Mouse (Mus musculus) neural tube, embryonic 11.5 days (tissue): Measurements from ENCODE around the gene Pdzd7. TPM values are rescaled to one million over a fixed set of nuclear protein-coding genes. Genes with fewer than 3 reads are reported as not detected.
A peak's percentile ranks its signal among the peaks of the same experiment; 100 is the strongest.

Experiments used
- ATAC-seq: fragments of 200-750 bp; cut with Nextera tagmentation; 2 replicates; pipeline ENCODE4 v1.8.0; 2017; ENCODE audit warnings: moderate number of reproducible peaks, mild to moderate bottlenecking, moderate TSS enrichment, moderate library complexity; ENCODE audit not compliant: insufficient read depth, low FRiP score, low TSS enrichment
- DNase-seq: peaks from one replicate; pipeline ENCODE4 v3.0.0-alpha.2; 2015; ENCODE audit warnings: low spot score
- H3K27ac ChIP-seq: fragments of 300-500 bp; sonication (generic); 2 replicates; pipeline ENCODE4 v1.5.1; 2014; ENCODE audit warnings: low read depth, mild to moderate bottlenecking, low read length
- H3K27me3 ChIP-seq: fragments of 300-500 bp; sonication (generic); 2 replicates; pipeline ENCODE4 v1.6.1; 2014; ENCODE audit warnings: mild to moderate bottlenecking, low read length, mixed read lengths; ENCODE audit not compliant: control insufficient read depth, insufficient read depth
- H3K36me3 ChIP-seq: fragments of 300-500 bp; sonication (generic); 2 replicates; pipeline ENCODE4 v1.6.1; 2014; ENCODE audit warnings: mild to moderate bottlenecking, low read length, moderate library complexity, mixed read lengths; ENCODE audit not compliant: control insufficient read depth, insufficient read depth
- H3K4me1 ChIP-seq: fragments of 300-500 bp; sonication (generic); 2 replicates; pipeline ENCODE4 v1.6.1; 2014; ENCODE audit warnings: low read length, mixed read lengths; ENCODE audit not compliant: control insufficient read depth, insufficient read depth
- H3K4me2 ChIP-seq: fragments of 300-500 bp; sonication (generic); 2 replicates; pipeline ENCODE4 v1.6.1; 2014; ENCODE audit warnings: low read depth, mild to moderate bottlenecking, moderate library complexity
- H3K4me3 ChIP-seq: fragments of 300-500 bp; sonication (generic); 2 replicates; pipeline ENCODE4 v1.5.1; 2014; ENCODE audit warnings: low read depth, low read length
- H3K9ac ChIP-seq: fragments of 300-500 bp; sonication (generic); 2 replicates; pipeline ENCODE4 v1.6.1; 2014; ENCODE audit warnings: mild to moderate bottlenecking, low read length
- H3K9me3 ChIP-seq: fragments of 300-500 bp; sonication (generic); 2 replicates; pipeline ENCODE4 v1.6.1; 2016; ENCODE audit warnings: low read length; ENCODE audit not compliant: control insufficient read depth
- WGBS: fragments of 180-500 bp; shearing (Covaris S2); extraction: QIAGEN DNeasy Blood & Tissue Kit; methylation state at CpG from one replicate; pipeline ENCODE4 v1.1.7; 2014; 5-methylcytosine and 5-hydroxymethylcytosine counted together
- polyA plus RNA-seq: library from polyadenylated mRNA; unstranded; fragments of >200 nt; fragmentation: Nextera tagmentation; extraction: Ambion mirVana; gene quantifications from 2 replicates; pipeline ENCODE4 v1.2.1, GENCODE M21; 2014

Gene Pdzd7
- polyA plus RNA-seq, 1 experiment from 2014 or later: 0.81 TPM

DNA sequence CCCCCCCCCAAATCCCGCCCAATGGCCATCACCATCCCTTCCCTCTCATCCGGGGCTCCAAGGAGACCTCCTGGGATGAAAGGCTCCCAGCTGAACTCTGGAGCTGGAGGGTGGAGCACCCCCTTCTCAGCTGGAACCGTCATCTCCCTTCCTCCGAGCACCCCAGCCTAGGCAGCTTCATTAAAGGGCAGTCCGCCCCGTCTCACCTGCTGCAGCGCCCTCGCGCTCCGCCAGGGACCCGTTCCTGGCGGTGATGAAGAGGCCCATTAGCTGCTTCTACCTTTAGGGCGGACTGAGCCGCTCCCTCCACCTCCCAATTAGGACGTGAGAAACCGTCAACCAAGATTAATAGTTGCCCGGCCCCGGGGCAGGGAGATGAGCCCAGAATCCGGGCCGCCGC is 19.7 kb upstream of the Pdzd7 start:
- Histone ChIP-seq H3K27ac (no peak overlapping the region), H3K9ac (no peak overlapping the region), H3K4me1 (peaks cover 4% of the 10 kb centered on the region; the same call in 1 of the 2 replicates), H3K36me3 (no peaks in the 10 kb centered on the region), H3K27me3 (peaks cover 47% of the 10 kb centered on the region), H3K4me3 (no peak overlapping the region), H3K4me2 (no peak overlapping the region), H3K9me3 (no peaks in the 10 kb centered on the region)
- ATAC-seq (no peak), DNase-seq (no peak)
- WGBS: 1% methylated on average over 21 of the region's 21 CpGs

DNA sequence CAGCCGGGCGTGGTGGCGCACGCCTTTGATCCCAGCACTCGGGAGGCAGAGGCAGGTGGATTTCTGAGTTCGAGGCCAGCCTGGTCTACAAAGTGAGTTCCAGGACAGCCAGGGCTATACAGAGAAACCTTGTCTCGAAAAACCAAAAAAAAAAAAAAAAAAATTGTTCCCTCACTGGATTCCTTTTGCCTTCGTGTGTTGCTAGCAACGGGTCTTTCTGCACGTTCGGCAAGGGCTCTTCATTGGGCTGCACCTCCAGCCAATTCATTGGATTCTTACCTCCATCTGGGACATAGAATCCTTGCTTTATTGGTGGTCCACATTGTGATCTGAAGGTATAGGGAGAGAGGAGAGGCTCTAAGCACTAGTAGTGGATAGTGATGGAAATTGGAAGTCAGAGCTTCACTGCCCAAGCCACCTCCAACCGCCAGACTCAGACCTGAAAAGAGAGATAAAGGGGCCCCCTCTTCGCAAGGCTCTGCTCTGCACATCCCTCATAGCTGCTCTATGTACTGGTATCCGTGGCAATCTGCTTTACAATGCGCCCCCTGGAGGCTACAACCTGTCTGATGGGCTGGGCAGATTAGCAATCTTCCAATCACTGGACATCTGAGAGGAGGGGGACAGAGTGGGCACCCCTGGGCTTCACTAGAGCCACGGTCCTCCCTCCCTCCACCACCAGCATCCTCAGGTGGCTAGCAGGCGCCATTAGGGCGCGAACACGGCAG is 18.2 kb upstream of the Pdzd7 start:
- H3K27ac ChIP-seq: no peak overlapping the region
- peaks cover 4% of the 10 kb centered on the region; the same call in 1 of the 2 replicates for H3K4me1 ChIP-seq
- no peak overlapping the region for H3K9ac ChIP-seq
- DNase-seq (peak; percentile 54), ATAC-seq (no peak)
- H3K27me3 ChIP-seq: peaks cover 47% of the 10 kb centered on the region
- no peak overlapping the region for H3K4me2 ChIP-seq
- H3K36me3 ChIP-seq: no peaks in the 10 kb centered on the region
- H3K4me3 ChIP-seq: no peak overlapping the region
- WGBS: 41% methylated on average over 18 of the region's 20 CpGs
- H3K9me3 ChIP-seq: no peaks in the 10 kb centered on the region

DNA sequence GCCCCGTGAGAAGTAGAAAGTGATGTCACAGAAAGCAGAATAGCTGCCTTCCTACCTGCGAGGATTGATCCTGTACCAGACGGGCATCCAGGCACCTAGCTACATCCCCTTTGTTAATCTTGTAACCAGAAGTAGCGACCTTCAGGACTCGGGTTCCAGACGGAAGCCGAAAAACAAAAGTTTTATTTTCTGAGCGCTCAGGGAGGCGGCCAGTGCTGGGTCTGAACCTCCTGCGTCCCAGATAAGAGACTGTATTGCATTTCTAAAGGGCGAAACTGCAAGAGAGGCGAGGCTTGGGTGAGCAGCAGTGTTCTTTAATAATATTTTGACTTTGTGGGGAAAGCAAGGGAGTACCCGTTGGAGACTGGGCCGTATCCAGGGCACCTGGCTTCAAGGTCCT is 13.3 kb upstream of the Pdzd7 start:
- Histone ChIP-seq H3K4me2 (peak overlapping the region; percentile 67), H3K9me3 (no peaks in the 10 kb centered on the region), H3K4me3 (peak overlapping the region; percentile 64), H3K27ac (peak overlapping the region; percentile 97), H3K27me3 (peaks cover under 1% of the 10 kb centered on the region; the same call in 1 of the 2 replicates), H3K4me1 (0 out of 2 replicates have a peak, but pooled peaks cover 5% of the 10 kb centered on the region), H3K9ac (peak overlapping the region; percentile 92), H3K36me3 (no peaks in the 10 kb centered on the region)
- ATAC-seq (no peak), DNase-seq (no peak)
- 1% methylated on average over 14 of the region's 14 CpGs for WGBS

DNA sequence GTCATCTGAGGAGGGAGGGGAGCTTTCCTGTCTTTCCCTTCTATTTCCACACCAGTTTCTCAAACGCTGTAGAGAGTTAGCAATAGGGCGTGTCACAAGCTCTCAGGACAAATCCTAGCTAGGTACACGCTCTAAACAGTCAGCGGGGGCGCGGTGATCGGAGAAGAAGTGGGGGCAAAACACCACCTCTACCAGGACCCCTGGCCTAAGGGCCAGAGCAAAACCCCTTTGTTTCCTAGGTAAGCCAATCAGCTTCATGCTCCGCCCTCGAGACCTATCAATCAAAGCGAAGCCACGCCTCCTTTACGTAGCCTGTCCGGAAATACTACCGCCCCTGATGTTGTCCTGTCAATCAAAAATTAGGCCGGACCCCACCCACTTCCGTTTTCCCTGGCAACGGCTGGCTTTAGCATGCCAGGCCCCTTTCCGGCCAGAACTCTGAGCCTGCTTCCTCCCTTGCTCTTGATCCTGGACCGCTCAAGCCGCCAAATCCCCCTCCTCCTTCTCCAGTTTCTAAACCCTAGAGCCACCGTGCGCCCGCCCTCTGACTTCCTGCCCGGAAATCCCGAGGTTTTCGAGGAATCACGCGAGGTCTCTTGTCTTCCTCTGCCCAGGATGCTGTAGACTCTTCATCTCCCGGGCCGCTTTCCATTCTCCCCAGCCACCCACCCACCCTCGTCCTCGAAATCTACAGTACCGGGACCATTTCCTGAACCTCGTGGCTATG is 12.8 kb upstream of the Pdzd7 start:
- ATAC-seq (peak; percentile 91), DNase-seq (peak; percentile 97)
- peak overlapping the region; percentile 97 for H3K27ac ChIP-seq
- H3K4me1 ChIP-seq: 0 out of 2 replicates have a peak, but pooled peaks cover 5% of the 10 kb centered on the region
- peak overlapping the region; percentile 64 for H3K4me3 ChIP-seq
- under 1% methylated on average over 34 of the region's 34 CpGs for WGBS
- no peaks in the 10 kb centered on the region for H3K36me3 ChIP-seq
- H3K9ac ChIP-seq: peak overlapping the region; percentile 92
- H3K4me2 ChIP-seq: peak overlapping the region; percentile 67
- H3K9me3 ChIP-seq: no peaks in the 10 kb centered on the region
- no peaks in the 10 kb centered on the region for H3K27me3 ChIP-seq

DNA sequence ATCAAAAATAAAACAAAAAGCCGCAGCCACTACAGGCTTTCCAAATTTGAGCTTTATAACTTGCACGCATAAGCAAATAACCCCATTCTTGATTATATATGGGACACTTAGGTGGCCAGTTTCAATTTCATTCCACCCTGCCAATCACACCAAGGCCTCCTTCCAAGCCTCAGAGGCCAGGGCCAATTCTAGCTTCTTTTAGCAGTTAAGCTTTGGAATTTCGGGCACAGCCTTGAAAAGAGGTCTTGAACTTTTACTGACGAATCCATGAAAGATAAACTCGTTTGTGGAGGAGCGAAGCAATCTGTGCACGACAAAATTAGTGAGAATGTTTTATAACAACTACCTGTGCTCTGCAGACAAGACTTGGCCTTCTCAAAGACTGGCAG is 12.2 kb upstream of the Pdzd7 start:
- 0 out of 2 replicates have a peak, but pooled peaks cover 5% of the 10 kb centered on the region for H3K4me1 ChIP-seq
- peak overlapping the region; percentile 64 for H3K4me3 ChIP-seq
- ATAC-seq: no peak
- 54% methylated on average over 7 of the region's 7 CpGs for WGBS
- H3K27me3 ChIP-seq: no peaks in the 10 kb centered on the region
- H3K9ac ChIP-seq: peak overlapping the region; percentile 56
- no peaks in the 10 kb centered on the region for H3K36me3 ChIP-seq
- no peak for DNase-seq
- H3K4me2 ChIP-seq: peak overlapping the region; percentile 67
- peak overlapping the region; percentile 97 for H3K27ac ChIP-seq
- H3K9me3 ChIP-seq: no peaks in the 10 kb centered on the region

DNA sequence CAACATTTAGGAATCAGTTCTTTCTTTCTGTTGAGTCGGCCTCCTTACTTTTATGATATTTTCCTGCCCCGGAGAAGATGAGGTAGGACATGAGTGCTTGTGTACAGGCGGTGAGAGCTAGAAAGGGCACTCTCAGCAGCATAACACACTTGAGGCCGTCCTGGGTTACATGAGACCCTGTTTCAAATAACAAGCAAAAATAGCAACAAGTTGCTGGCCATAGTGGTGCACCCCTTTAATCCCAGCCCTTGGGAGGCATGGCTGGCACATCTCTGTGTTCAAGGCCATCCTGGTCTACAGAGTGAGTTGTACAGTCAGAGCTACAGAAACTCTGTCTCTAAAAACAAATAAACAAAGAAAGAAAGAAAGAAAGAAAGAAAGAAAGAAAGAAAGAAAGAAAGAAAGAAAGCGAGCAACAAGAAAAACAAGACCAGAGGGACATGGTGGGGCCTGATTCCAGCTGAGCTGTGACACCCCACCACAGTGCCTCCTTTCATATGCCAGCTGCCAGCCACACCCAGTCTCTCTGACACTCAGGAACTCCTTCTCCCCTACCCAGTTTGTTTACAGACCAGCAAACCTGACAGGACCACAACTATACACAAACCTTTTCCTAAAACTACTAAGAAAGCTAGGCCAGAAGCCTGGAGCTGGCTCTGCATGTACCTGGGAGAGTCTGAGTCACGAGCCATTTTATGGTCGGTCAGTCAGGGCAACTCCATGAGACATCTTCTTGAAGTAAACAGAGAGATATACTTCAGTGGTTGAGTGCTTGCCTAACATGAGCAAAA is 11.6 kb upstream of the Pdzd7 start:
- Histone ChIP-seq H3K27ac (no peak overlapping the region), H3K4me3 (no peak overlapping the region), H3K27me3 (no peaks in the 10 kb centered on the region), H3K9ac (no peak overlapping the region), H3K4me2 (peak overlapping the region; percentile 67), H3K4me1 (0 out of 2 replicates have a peak, but pooled peaks cover 5% of the 10 kb centered on the region), H3K36me3 (no peaks in the 10 kb centered on the region), H3K9me3 (no peaks in the 10 kb centered on the region)
- ATAC-seq: no peak
- no peak for DNase-seq
- WGBS: 84% methylated on average over 7 of the region's 7 CpGs

DNA sequence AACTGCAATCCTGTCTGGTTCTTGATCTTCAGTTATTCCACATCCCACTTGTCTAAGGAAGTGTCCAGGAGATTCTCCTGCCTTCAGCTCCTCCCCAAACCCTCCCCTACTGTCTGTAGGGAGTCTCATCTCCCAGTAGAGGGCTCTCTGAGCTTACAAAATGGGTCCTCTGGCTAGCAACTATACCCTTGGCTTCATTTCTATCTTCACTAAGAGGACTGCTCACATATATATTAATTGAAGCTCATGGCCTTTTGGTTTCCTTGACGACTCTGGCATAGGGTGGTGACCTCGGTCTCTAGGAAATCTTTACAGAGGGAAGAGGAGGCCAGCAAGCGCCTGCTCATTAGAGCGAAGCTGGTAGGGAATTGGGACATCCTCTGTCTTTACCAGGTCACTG is 10.8 kb upstream of the Pdzd7 start:
- ATAC-seq: no peak
- Histone ChIP-seq H3K27ac (no peak overlapping the region), H3K36me3 (no peaks in the 10 kb centered on the region), H3K4me3 (no peak overlapping the region), H3K9me3 (no peaks in the 10 kb centered on the region), H3K9ac (no peak overlapping the region), H3K27me3 (no peaks in the 10 kb centered on the region), H3K4me1 (0 out of 2 replicates have a peak, but pooled peaks cover 5% of the 10 kb centered on the region), H3K4me2 (no peak overlapping the region)
- DNase-seq: no peak
- 62% methylated on average over 4 of the region's 4 CpGs for WGBS

DNA sequence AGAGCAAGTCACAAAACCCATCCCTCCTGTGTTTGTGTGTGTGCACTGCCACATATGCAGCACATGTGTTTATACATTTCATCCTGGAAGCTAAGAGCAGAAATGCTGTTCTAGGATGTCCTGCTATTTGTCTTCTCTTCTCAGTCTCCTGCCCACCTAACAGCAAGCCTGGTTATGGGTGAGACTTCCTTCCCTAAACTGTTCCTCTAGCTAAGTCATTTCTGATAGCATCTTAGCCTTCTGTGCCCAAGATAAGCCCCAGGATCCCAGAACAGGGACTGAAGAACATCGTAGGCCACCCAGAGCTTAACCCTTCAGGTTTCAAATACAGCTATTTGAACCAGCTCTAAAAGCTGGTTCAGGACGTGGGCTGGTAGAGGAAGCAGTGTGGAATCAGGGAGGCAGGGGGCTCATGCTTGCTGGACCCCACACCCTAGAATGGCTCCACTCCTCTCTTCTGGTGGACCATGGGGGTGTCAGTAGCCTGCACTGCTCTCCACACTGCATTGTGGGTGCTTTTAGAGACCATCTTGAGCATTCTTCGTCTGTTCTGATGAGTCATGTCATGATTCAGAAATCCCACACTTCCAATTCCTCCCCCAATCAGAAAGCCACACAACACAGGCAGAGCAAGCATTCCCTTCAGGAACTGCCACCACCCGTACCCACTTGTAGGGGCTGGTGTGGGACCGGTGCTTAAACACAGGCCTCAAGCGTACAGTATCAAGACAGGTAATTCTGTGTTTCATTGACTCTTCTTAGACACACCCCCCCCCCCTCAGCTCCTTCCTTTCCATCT is 9.6 kb upstream of the Pdzd7 start:
- ATAC-seq (no peak), DNase-seq (no peak)
- no peak overlapping the region for H3K9ac ChIP-seq
- H3K27ac ChIP-seq: no peak overlapping the region
- no peak overlapping the region for H3K4me3 ChIP-seq
- H3K36me3 ChIP-seq: no peaks in the 10 kb centered on the region
- no peaks in the 10 kb centered on the region for H3K27me3 ChIP-seq
- WGBS: 84% methylated on average over 6 of the region's 6 CpGs
- 0 out of 2 replicates have a peak, but pooled peaks cover 5% of the 10 kb centered on the region for H3K4me1 ChIP-seq
- H3K4me2 ChIP-seq: no peak overlapping the region
- no peaks in the 10 kb centered on the region for H3K9me3 ChIP-seq
